Mouse (Mus musculus) layer of hippocampus, adult 6 months (tissue): Measurements from ENCODE around the gene Nt5dc3. TPM values are rescaled to one million over a fixed set of nuclear protein-coding genes. Genes with fewer than 3 reads are reported as not detected.

Source experiments
- long read RNA-seq, 2 experiments: library from polyadenylated mRNA; unstranded; transcript quantifications; one replicate each; pipeline ENCODE4 v2.0.0; 2019 to 2020
- polyA plus RNA-seq: library from polyadenylated mRNA; unstranded; fragments of <200 nt; fragmentation: Nextera tagmentation; gene quantifications from 2 replicates; pipeline ENCODE4 v1.2.3, GENCODE M21; 2021

The Nt5dc3 gene
- 6.8 and 7.0 TPM in 2 replicates for polyA plus RNA-seq
- long read RNA-seq, experiment 1, full-length matches to known transcripts = 1 of 18 reads
- long read RNA-seq, experiment 1, partial matches to known transcripts = 1 of 18 reads
- long read RNA-seq, experiment 1, other reads (novel, unspliced or antisense) = 16 of 18 reads
- long read RNA-seq, experiment 2, partial matches to known transcripts = 1 of 7 reads
- long read RNA-seq, experiment 2, other reads (novel, unspliced or antisense) = 6 of 7 reads

GRCm38 (mm10) chr10:86778398-86779116 is at the start of gene Nt5dc3:
Gene Nt5dc3 (plus strand): TSS chr10:86779005.

DNA sequence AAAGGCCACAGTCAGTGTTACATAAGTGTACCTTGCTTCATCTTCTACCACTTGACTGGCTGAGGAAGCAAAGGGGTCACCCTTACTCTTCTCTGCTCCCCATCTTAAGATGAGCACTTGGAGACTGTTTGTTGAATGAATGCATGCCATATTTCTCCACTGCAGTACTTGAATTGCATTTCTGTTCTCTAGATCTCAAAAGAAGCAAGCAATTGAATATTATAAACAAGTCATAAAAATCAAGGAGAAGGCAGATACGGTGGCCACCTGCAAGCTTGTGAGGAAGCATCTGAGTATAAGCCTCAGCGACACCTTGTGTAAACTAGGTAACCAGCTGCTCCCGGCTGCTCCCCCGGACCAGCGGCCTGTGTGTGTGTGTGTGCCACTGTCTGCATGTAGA is 15.1 kb upstream of the Nt5dc3 start, which contains the start of gene Gm49358:
Gm49358 (plus strand) TSS at position 301 of the 400 bp plus-strand sequence.

Other genes starting within 250 kb of the Nt5dc3 start
- 151 and 173 TPM in 2 replicates for gene Hsp90b1, start 73.5 kb upstream of the Nt5dc3 start, polyA plus RNA-seq
- gene Ttc41, start 73.2 kb upstream of the Nt5dc3 start, polyA plus RNA-seq = 0.20 and 0.65 TPM in 2 replicates
- not detected in 2 replicates for gene Gm49358, start 15.0 kb upstream of the Nt5dc3 start, polyA plus RNA-seq
- 0.04 and 0.24 TPM in 2 replicates for gene Stab2, start 229.0 kb downstream of the Nt5dc3 start, polyA plus RNA-seq